Mouse (Mus musculus): ENCODE measurements at regions not wholly inside any gene's neighbourhood (a gene's known extent, or its start where the extent isn't known, plus 50 kb on each side); places are given as distances from the start of the nearest gene placed in this dataset.

GRCm38 (mm10) chr4:131252602-131253442 is 308.6 kb downstream of the Matn1 start:
- Histone ChIP-seq H3K4me3 (replicated peaks in 1 of 3; ENCODE audit: low read depth in 2 of 3, low read length in 2 of 3, poor library complexity in 1 of 3) (no peak overlapping the region), H3K9me3 (replicated peaks; ENCODE audit: low read length) (no peaks in the 10 kb centered on the region), H3K79me2 (replicated peaks; ENCODE audit: control insufficient read depth, extremely low read depth, insufficient read depth, poor library complexity, severe bottlenecking) (no peaks in the 10 kb centered on the region), H3K4me1 (ENCODE audit: control insufficient read depth in 1 of 2, insufficient read depth in 2 of 2) (no peaks in the 10 kb centered on the region), H3K9ac (ENCODE audit: insufficient read depth, low read depth) (no peak overlapping the region), H3K27me3 (replicated peaks) (peaks cover 82% of the 10 kb centered on the region), H3K27ac (ENCODE audit: insufficient read depth, low read depth) (no peak overlapping the region), H3K36me3 (replicated peaks in 1 of 2; ENCODE audit: control insufficient read depth in 1 of 2, insufficient read depth in 1 of 2, low read length in 1 of 2) (no peaks in the 10 kb centered on the region), H3K4me2 (ENCODE audit: insufficient read depth, low read depth, poor library complexity, severe bottlenecking) (no peak overlapping the region)
- dilution Hi-C loops (cut with MboI; ENCODE audit: extremely low pct_ligation_motif_present, extremely low pct_unique_long_range_greater_than_20kb, low sequenced_read_pairs) (no loop called here), in situ Hi-C loops (cut with MboI; ENCODE audit: low pct_ligation_motif_present, low pct_unique_long_range_greater_than_20kb, low sequenced_read_pairs) (loop anchor here (10.0 kb wide), 1 partner anchor 582 kb away; the partner anchor contains the start of gene Ptpru)
- peak; percentile 42 for DNase-seq (ENCODE audit: extremely low read depth)
- TF ChIP-seq RAD21 (IDR thresholded peaks at IDR 0.05; ENCODE audit: low read depth, low read length) (peak; percentile 86), HCFC1 (IDR thresholded peaks at IDR 0.05; ENCODE audit: low read depth, low read length) (no peak), UBTF (IDR thresholded peaks at IDR 0.05; ENCODE audit: low read depth, low read length) (no peak), IRF4 (IDR thresholded peaks at IDR 0.05; ENCODE audit: low read depth, low read length) (no peak), CTCF (conservative IDR thresholded peaks at IDR 0.05 in 1 of 2, IDR thresholded peaks at IDR 0.05 in 1 of 2; ENCODE audit: low read depth in 2 of 2, low read length in 2 of 2) (peak in 1 of 2 experiments; percentile 85; a peak in 3 of 4 replicates), ZKSCAN1 (IDR thresholded peaks at IDR 0.05; ENCODE audit: borderline replicate concordance, low read depth, low read length) (no peak), SMC3 (IDR thresholded peaks at IDR 0.05; ENCODE audit: low read depth, low read length) (peak; percentile 80)

- in situ Hi-C loops (cut with MboI; ENCODE audit: low pct_ligation_motif_present, low pct_unique_long_range_greater_than_20kb, low sequenced_read_pairs) (loop anchor here (10.0 kb wide), 1 partner anchor 581 kb away; the partner anchor contains the start of gene Ptpru), dilution Hi-C loops (cut with MboI; ENCODE audit: extremely low pct_ligation_motif_present, extremely low pct_unique_long_range_greater_than_20kb, low sequenced_read_pairs) (no loop called here)
- Histone ChIP-seq H3K27me3 (replicated peaks) (peaks cover 82% of the 10 kb centered on the region), H3K4me3 (replicated peaks in 1 of 3; ENCODE audit: low read depth in 2 of 3, low read length in 2 of 3, poor library complexity in 1 of 3) (no peak overlapping the region), H3K9ac (ENCODE audit: insufficient read depth, low read depth) (no peak overlapping the region), H3K4me2 (ENCODE audit: insufficient read depth, low read depth, poor library complexity, severe bottlenecking) (no peak overlapping the region), H3K27ac (ENCODE audit: insufficient read depth, low read depth) (no peak overlapping the region), H3K79me2 (replicated peaks; ENCODE audit: control insufficient read depth, extremely low read depth, insufficient read depth, poor library complexity, severe bottlenecking) (no peaks in the 10 kb centered on the region), H3K4me1 (ENCODE audit: control insufficient read depth in 1 of 2, insufficient read depth in 2 of 2) (no peaks in the 10 kb centered on the region), H3K36me3 (replicated peaks in 1 of 2; ENCODE audit: control insufficient read depth in 1 of 2, insufficient read depth in 1 of 2, low read length in 1 of 2) (no peaks in the 10 kb centered on the region), H3K9me3 (replicated peaks; ENCODE audit: low read length) (no peaks in the 10 kb centered on the region)
- no peak for DNase-seq (ENCODE audit: extremely low read depth)
- TF ChIP-seq EP300 (IDR thresholded peaks at IDR 0.05; ENCODE audit: low read length): no peak
- TF ChIP-seq RAD21 (IDR thresholded peaks at IDR 0.05; ENCODE audit: low read depth, low read length): no peak
- TF ChIP-seq USF2 (conservative IDR thresholded peaks at IDR 0.05; ENCODE audit: low read depth, low read length): no peak
- no peak for TF ChIP-seq MAZ (IDR thresholded peaks at IDR 0.05; ENCODE audit: low read depth, low read length)
- no peak for TF ChIP-seq HCFC1 (IDR thresholded peaks at IDR 0.05; ENCODE audit: low read depth, low read length)
- no peak for TF ChIP-seq MYC (IDR thresholded peaks at IDR 0.05; ENCODE audit: low read depth, low read length)
- TF ChIP-seq BHLHE40 (IDR thresholded peaks at IDR 0.05; ENCODE audit: low read depth, low read length): no peak
- TF ChIP-seq ZMIZ1 (IDR thresholded peaks at IDR 0.05; ENCODE audit: low read depth, low read length): no peak
- TF ChIP-seq MEF2A (IDR thresholded peaks at IDR 0.05; ENCODE audit: borderline replicate concordance, low read depth, low read length): no peak
- no peak for TF ChIP-seq ZC3H11A (IDR thresholded peaks at IDR 0.05; ENCODE audit: low read depth, low read length)
- no peak for TF ChIP-seq RCOR1 (conservative IDR thresholded peaks at IDR 0.05; ENCODE audit: low read depth, low read length)
- TF ChIP-seq UBTF (IDR thresholded peaks at IDR 0.05; ENCODE audit: low read depth, low read length): no peak
- no peak for TF ChIP-seq SMC3 (IDR thresholded peaks at IDR 0.05; ENCODE audit: low read depth, low read length)
- no peak for TF ChIP-seq JUN (IDR thresholded peaks at IDR 0.05; ENCODE audit: insufficient read depth, low read depth, low read length)
- no peak for TF ChIP-seq MAX (IDR thresholded peaks at IDR 0.05; ENCODE audit: low read length)
- no peak for TF ChIP-seq POLR2AphosphoS2 (IDR thresholded peaks at IDR 0.05; ENCODE audit: low read depth, low read length)
- TF ChIP-seq POLR2A (IDR thresholded peaks at IDR 0.05; ENCODE audit: low read depth, low read length): no peak
Observed at GRCm38 (mm10) chr4:131253443-131253817, 309.2 kb downstream of the Matn1 start.

Measured in CH12.LX (cell line).